Mouse (Mus musculus): Measurements from ENCODE around the gene Basp1. TPM values are rescaled to one million over a fixed set of nuclear protein-coding genes. Genes with fewer than 3 reads are reported as not detected.
"Not testable (repeated sequence)": the region's sequence is repeated elsewhere in the genome, so short reads cannot be mapped to it uniquely, and the experiment has no call there.

The Basp1 gene
- 14.5 and 15.4 TPM in 2 replicates for polyA plus RNA-seq (2015; fragmentation: Nextera tagmentation; extraction: Ambion mirVana)

GRCm38 (mm10) chr15:25413378-25413901 is at the start of gene Basp1:
Gene Basp1 (minus strand): TSS chr15:25413764.
- H3K4me3 ChIP-seq (ENCODE audit: low read length) = peak within 1 kb of the TSS; percentile 82
- no peaks in the 10 kb centered on the region for H3K9me3 ChIP-seq (ENCODE audit: low read length)
- ATAC-seq (ENCODE audit: low FRiP score, low TSS enrichment) = peak; percentile 64
- H3K27me3 ChIP-seq (ENCODE audit: insufficient read depth, low read length) = peaks cover 3% of the 10 kb centered on the region; the same call in 1 of the 2 replicates
- peak within 1 kb of the TSS; percentile 85 for H3K9ac ChIP-seq (replicated peaks; ENCODE audit: low read length)
- no peaks in the 10 kb centered on the region for H3K36me3 ChIP-seq (ENCODE audit: insufficient read depth, low read length)
- under 1% methylated on average over 28 of the region's 60 CpGs for WGBS
- H3K27ac ChIP-seq (ENCODE audit: low read length) = peak within 1 kb of the TSS; percentile 87
- H3K4me2 ChIP-seq (replicated peaks; ENCODE audit: low read depth, low read length) = peak within 1 kb of the TSS; percentile 78
- H3K4me1 ChIP-seq (ENCODE audit: insufficient read depth, low read length) = peaks cover 13% of the 10 kb centered on the region; the same call in 1 of the 2 replicates

- not testable (repeated sequence) for H3K9me3 ChIP-seq (ENCODE audit: low read length); H3K4me2 ChIP-seq (replicated peaks; ENCODE audit: low read depth, low read length); H3K36me3 ChIP-seq (ENCODE audit: insufficient read depth, low read length); H3K27me3 ChIP-seq (ENCODE audit: insufficient read depth, low read length); H3K27ac ChIP-seq (ENCODE audit: low read length); H3K4me3 ChIP-seq (ENCODE audit: low read length); ATAC-seq (ENCODE audit: low FRiP score, low TSS enrichment); H3K9ac ChIP-seq (replicated peaks; ENCODE audit: low read length)
- H3K4me1 ChIP-seq (ENCODE audit: insufficient read depth, low read length) = peaks cover 37% of the 10 kb centered on the region
Measured at GRCm38 (mm10) chr15:25463076-25463475, 49.5 kb upstream of the Basp1 start.

GRCm38 (mm10) chr15:25462056-25462762 is 48.6 kb upstream of the Basp1 start:
- no peak overlapping the region for H3K4me3 ChIP-seq (ENCODE audit: low read length)
- WGBS = 39% methylated on average over 6 of the region's 6 CpGs
- no peaks in the 10 kb centered on the region; the same call in 1 of the 2 replicates for H3K9me3 ChIP-seq (ENCODE audit: low read length)
- peak; percentile 82 for ATAC-seq (ENCODE audit: low FRiP score, low TSS enrichment)
- no peak overlapping the region for H3K4me2 ChIP-seq (replicated peaks; ENCODE audit: low read depth, low read length)
- H3K27ac ChIP-seq (ENCODE audit: low read length) = no peak overlapping the region
- no peak overlapping the region for H3K9ac ChIP-seq (replicated peaks; ENCODE audit: low read length)
- H3K36me3 ChIP-seq (ENCODE audit: insufficient read depth, low read length) = no peaks in the 10 kb centered on the region
- peaks cover 37% of the 10 kb centered on the region for H3K4me1 ChIP-seq (ENCODE audit: insufficient read depth, low read length)
- no peaks in the 10 kb centered on the region for H3K27me3 ChIP-seq (ENCODE audit: insufficient read depth, low read length)

GRCm38 (mm10) chr15:25459901-25460300 is 46.3 kb upstream of the Basp1 start:
- H3K9me3 ChIP-seq (ENCODE audit: low read length) = no peaks in the 10 kb centered on the region; the same call in 1 of the 2 replicates
- no peak overlapping the region for H3K9ac ChIP-seq (replicated peaks; ENCODE audit: low read length)
- H3K4me2 ChIP-seq (replicated peaks; ENCODE audit: low read depth, low read length) = no peak overlapping the region
- no peak overlapping the region for H3K4me3 ChIP-seq (ENCODE audit: low read length)
- H3K27ac ChIP-seq (ENCODE audit: low read length) = peak overlapping the region; percentile 81
- no peaks in the 10 kb centered on the region for H3K27me3 ChIP-seq (ENCODE audit: insufficient read depth, low read length)
- peaks cover 37% of the 10 kb centered on the region for H3K4me1 ChIP-seq (ENCODE audit: insufficient read depth, low read length)
- peak; percentile 33; the same call in 1 of the 2 replicates for ATAC-seq (ENCODE audit: low FRiP score, low TSS enrichment)
- 27% methylated on average over 7 of the region's 7 CpGs for WGBS
- H3K36me3 ChIP-seq (ENCODE audit: insufficient read depth, low read length) = no peaks in the 10 kb centered on the region

- no peak overlapping the region for H3K4me3 ChIP-seq (ENCODE audit: low read length)
- H3K9me3 ChIP-seq (ENCODE audit: low read length) = no peaks in the 10 kb centered on the region
- no peak for ATAC-seq (ENCODE audit: low FRiP score, low TSS enrichment)
- H3K4me1 ChIP-seq (ENCODE audit: insufficient read depth, low read length) = peaks cover 33% of the 10 kb centered on the region
- H3K27ac ChIP-seq (ENCODE audit: low read length) = no peak overlapping the region
- WGBS = 60% methylated on average over 2 of the region's 2 CpGs
- H3K27me3 ChIP-seq (ENCODE audit: insufficient read depth, low read length) = no peaks in the 10 kb centered on the region
- H3K4me2 ChIP-seq (replicated peaks; ENCODE audit: low read depth, low read length) = no peak overlapping the region
- no peaks in the 10 kb centered on the region for H3K36me3 ChIP-seq (ENCODE audit: insufficient read depth, low read length)
- no peak overlapping the region for H3K9ac ChIP-seq (replicated peaks; ENCODE audit: low read length)
Measured at GRCm38 (mm10) chr15:25457421-25457820, 43.9 kb upstream of the Basp1 start.

GRCm38 (mm10) chr15:25453538-25453937 is 40.0 kb upstream of the Basp1 start:
- Histone ChIP-seq H3K9ac (replicated peaks; ENCODE audit: low read length) (no peak overlapping the region), H3K4me3 (ENCODE audit: low read length) (no peak overlapping the region), H3K4me2 (replicated peaks; ENCODE audit: low read depth, low read length) (no peak overlapping the region), H3K9me3 (ENCODE audit: low read length) (no peaks in the 10 kb centered on the region), H3K27ac (ENCODE audit: low read length) (no peak overlapping the region), H3K4me1 (ENCODE audit: insufficient read depth, low read length) (no peaks in the 10 kb centered on the region), H3K36me3 (ENCODE audit: insufficient read depth, low read length) (no peaks in the 10 kb centered on the region), H3K27me3 (ENCODE audit: insufficient read depth, low read length) (no peaks in the 10 kb centered on the region)
- no peak for ATAC-seq (ENCODE audit: low FRiP score, low TSS enrichment)
- WGBS = 83% methylated on average over 3 of the region's 3 CpGs

GRCm38 (mm10) chr15:25449348-25449747 is 35.8 kb upstream of the Basp1 start:
- Histone ChIP-seq H3K27ac (ENCODE audit: low read length) (no peak overlapping the region), H3K4me2 (replicated peaks; ENCODE audit: low read depth, low read length) (no peak overlapping the region), H3K27me3 (ENCODE audit: insufficient read depth, low read length) (no peaks in the 10 kb centered on the region), H3K4me1 (ENCODE audit: insufficient read depth, low read length) (peaks cover 14% of the 10 kb centered on the region), H3K36me3 (ENCODE audit: insufficient read depth, low read length) (no peaks in the 10 kb centered on the region), H3K9ac (replicated peaks; ENCODE audit: low read length) (no peak overlapping the region), H3K9me3 (ENCODE audit: low read length) (no peaks in the 10 kb centered on the region), H3K4me3 (ENCODE audit: low read length) (no peak overlapping the region)
- WGBS = 34% methylated on average over 1 of the region's 1 CpGs
- no peak for ATAC-seq (ENCODE audit: low FRiP score, low TSS enrichment)

GRCm38 (mm10) chr15:25448703-25449340 is 35.3 kb upstream of the Basp1 start:
- ATAC-seq (ENCODE audit: low FRiP score, low TSS enrichment) = no peak
- Histone ChIP-seq H3K9ac (replicated peaks; ENCODE audit: low read length) (no peak overlapping the region), H3K4me1 (ENCODE audit: insufficient read depth, low read length) (peaks cover 14% of the 10 kb centered on the region), H3K4me2 (replicated peaks; ENCODE audit: low read depth, low read length) (no peak overlapping the region), H3K9me3 (ENCODE audit: low read length) (no peaks in the 10 kb centered on the region), H3K36me3 (ENCODE audit: insufficient read depth, low read length) (no peaks in the 10 kb centered on the region), H3K27ac (ENCODE audit: low read length) (no peak overlapping the region), H3K27me3 (ENCODE audit: insufficient read depth, low read length) (no peaks in the 10 kb centered on the region), H3K4me3 (ENCODE audit: low read length) (no peak overlapping the region)
- 56% methylated on average over 4 of the region's 4 CpGs for WGBS

GRCm38 (mm10) chr15:25447136-25447535 is 33.6 kb upstream of the Basp1 start:
- H3K4me1 ChIP-seq (ENCODE audit: insufficient read depth, low read length) = peaks cover 20% of the 10 kb centered on the region
- no peak overlapping the region for H3K4me2 ChIP-seq (replicated peaks; ENCODE audit: low read depth, low read length)
- WGBS = 49% methylated on average over 6 of the region's 6 CpGs
- no peak overlapping the region for H3K9ac ChIP-seq (replicated peaks; ENCODE audit: low read length)
- no peak overlapping the region for H3K27ac ChIP-seq (ENCODE audit: low read length)
- H3K36me3 ChIP-seq (ENCODE audit: insufficient read depth, low read length) = no peaks in the 10 kb centered on the region
- no peaks in the 10 kb centered on the region for H3K27me3 ChIP-seq (ENCODE audit: insufficient read depth, low read length)
- no peaks in the 10 kb centered on the region for H3K9me3 ChIP-seq (ENCODE audit: low read length)
- H3K4me3 ChIP-seq (ENCODE audit: low read length) = no peak overlapping the region
- no peak for ATAC-seq (ENCODE audit: low FRiP score, low TSS enrichment)

- 33% methylated on average over 8 of the region's 8 CpGs for WGBS
- no peak for ATAC-seq (ENCODE audit: low FRiP score, low TSS enrichment)
- 0 out of 2 replicates have a peak overlapping the region, but pooled peaks have one; percentile 9 for H3K4me3 ChIP-seq (ENCODE audit: low read length)
Measured at GRCm38 (mm10) chr15:25446155-25446487, 32.6 kb upstream of the Basp1 start.

More at GRCm38 (mm10) chr15:25446155-25446487, 32.6 kb upstream of the Basp1 start:
- Histone ChIP-seq H3K9ac (replicated peaks; ENCODE audit: low read length) (no peak overlapping the region; the same call in 1 of the 2 replicates), H3K27ac (ENCODE audit: low read length) (no peak overlapping the region), H3K36me3 (ENCODE audit: insufficient read depth, low read length) (no peaks in the 10 kb centered on the region), H3K9me3 (ENCODE audit: low read length) (no peaks in the 10 kb centered on the region), H3K4me2 (replicated peaks; ENCODE audit: low read depth, low read length) (peak overlapping the region; percentile 39), H3K27me3 (ENCODE audit: insufficient read depth, low read length) (no peaks in the 10 kb centered on the region), H3K4me1 (ENCODE audit: insufficient read depth, low read length) (peaks cover 25% of the 10 kb centered on the region)
